Mouse (Mus musculus) forelimb bud, embryonic 11.5 days (tissue): Measurements from ENCODE around the gene Ppil1.
"Not testable (repeated sequence)": the region's sequence is repeated elsewhere in the genome, so short reads cannot be mapped to it uniquely, and the experiment has no call there.

Source experiments
- DNase-seq: peaks from one replicate; pipeline ENCODE4 v3.0.0-alpha.2; 2012; ENCODE audit warnings: low read depth, low spot score

The Ppil1 gene

GRCm38 (mm10) chr17:29251608-29252390 lies 12.2 kb downstream of the Ppil1 start:
- no peak for DNase-seq

- not testable (repeated sequence) for DNase-seq
These were observed 13.0 kb downstream of the Ppil1 start for GRCm38 (mm10) chr17:29251006-29251405.

- no peak for DNase-seq
These were observed 14.5 kb downstream of the Ppil1 start for GRCm38 (mm10) chr17:29249512-29249911.

GRCm38 (mm10) chr17:29247881-29248280 lies 16.1 kb downstream of the Ppil1 start:
- DNase-seq: no peak

GRCm38 (mm10) chr17:29246602-29247001 lies 17.4 kb downstream of the Ppil1 start:
- DNase-seq: peak; percentile 90

GRCm38 (mm10) chr17:29245725-29246124 lies 18.3 kb downstream of the Ppil1 start:
- DNase-seq: no peak

- DNase-seq: no peak
These were observed 19.1 kb downstream of the Ppil1 start for GRCm38 (mm10) chr17:29244912-29245311.

GRCm38 (mm10) chr17:29238421-29238945 lies 25.5 kb downstream of the Ppil1 start:
- DNase-seq: no peak

GRCm38 (mm10) chr17:29237772-29238420 lies 26.1 kb downstream of the Ppil1 start, which contains the start of gene Cpne5:
TSS of gene Cpne5 (minus strand) at chr17:29238167.
- DNase-seq: no peak

- DNase-seq: no peak
These were observed 26.7 kb downstream of the Ppil1 start for GRCm38 (mm10) chr17:29237267-29237771.

- DNase-seq: no peak
These were observed 27.9 kb downstream of the Ppil1 start for GRCm38 (mm10) chr17:29236111-29236510.

GRCm38 (mm10) chr17:29231109-29231508 lies 32.9 kb downstream of the Ppil1 start:
- no peak for DNase-seq

- DNase-seq: no peak
These were observed 43.4 kb downstream of the Ppil1 start for GRCm38 (mm10) chr17:29220631-29221030.

GRCm38 (mm10) chr17:29218017-29218416 lies 46.0 kb downstream of the Ppil1 start:
- peak; percentile 70 for DNase-seq

GRCm38 (mm10) chr17:29216078-29216477 lies 47.9 kb downstream of the Ppil1 start:
- no peak for DNase-seq

- DNase-seq: no peak
These were observed 49.3 kb downstream of the Ppil1 start for GRCm38 (mm10) chr17:29214655-29215054.

- no peak for DNase-seq
These were observed 49.9 kb downstream of the Ppil1 start for GRCm38 (mm10) chr17:29214193-29214456.

- DNase-seq: no peak
These were observed 50.4 kb downstream of the Ppil1 start for GRCm38 (mm10) chr17:29213381-29214192.

- DNase-seq: no peak
These were observed 52.1 kb downstream of the Ppil1 start for GRCm38 (mm10) chr17:29211836-29212235.

GRCm38 (mm10) chr17:29210037-29210436 lies 53.9 kb downstream of the Ppil1 start:
- DNase-seq: no peak

GRCm38 (mm10) chr17:29206052-29206451 lies 57.9 kb downstream of the Ppil1 start:
- no peak for DNase-seq

- DNase-seq: no peak
These were observed 61.4 kb downstream of the Ppil1 start for GRCm38 (mm10) chr17:29202604-29203003.
